Mouse (Mus musculus): ENCODE data around the gene Cdc42se2.

Cdc42se2 gene

DNA sequence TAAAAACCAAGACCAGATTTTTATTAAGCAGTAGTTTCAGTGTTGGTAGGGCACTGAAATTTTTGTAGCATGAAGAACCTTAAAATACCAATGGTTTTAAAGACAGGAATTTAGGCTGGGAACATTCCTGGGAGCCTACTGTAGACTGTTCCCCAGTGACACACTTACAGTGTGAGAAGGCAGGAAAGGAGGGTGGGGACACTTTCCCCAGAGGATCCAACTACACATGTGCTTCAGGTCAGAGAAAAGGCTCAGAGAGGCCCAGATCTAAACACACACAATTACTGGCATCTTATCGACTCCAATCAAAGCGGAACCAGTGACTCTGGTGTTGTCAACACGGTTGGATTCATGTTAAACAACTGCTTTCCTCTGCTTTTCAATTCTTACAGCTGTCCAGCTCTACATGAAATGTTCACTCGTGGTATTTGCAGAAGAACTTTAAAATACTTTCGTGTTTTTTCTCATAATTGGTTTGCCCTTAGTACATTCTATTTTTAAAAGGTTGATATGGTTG lies 32.3 kb downstream of the Cdc42se2 start:
- no peak for DNase-seq (ENCODE audit: low spot score)

DNA sequence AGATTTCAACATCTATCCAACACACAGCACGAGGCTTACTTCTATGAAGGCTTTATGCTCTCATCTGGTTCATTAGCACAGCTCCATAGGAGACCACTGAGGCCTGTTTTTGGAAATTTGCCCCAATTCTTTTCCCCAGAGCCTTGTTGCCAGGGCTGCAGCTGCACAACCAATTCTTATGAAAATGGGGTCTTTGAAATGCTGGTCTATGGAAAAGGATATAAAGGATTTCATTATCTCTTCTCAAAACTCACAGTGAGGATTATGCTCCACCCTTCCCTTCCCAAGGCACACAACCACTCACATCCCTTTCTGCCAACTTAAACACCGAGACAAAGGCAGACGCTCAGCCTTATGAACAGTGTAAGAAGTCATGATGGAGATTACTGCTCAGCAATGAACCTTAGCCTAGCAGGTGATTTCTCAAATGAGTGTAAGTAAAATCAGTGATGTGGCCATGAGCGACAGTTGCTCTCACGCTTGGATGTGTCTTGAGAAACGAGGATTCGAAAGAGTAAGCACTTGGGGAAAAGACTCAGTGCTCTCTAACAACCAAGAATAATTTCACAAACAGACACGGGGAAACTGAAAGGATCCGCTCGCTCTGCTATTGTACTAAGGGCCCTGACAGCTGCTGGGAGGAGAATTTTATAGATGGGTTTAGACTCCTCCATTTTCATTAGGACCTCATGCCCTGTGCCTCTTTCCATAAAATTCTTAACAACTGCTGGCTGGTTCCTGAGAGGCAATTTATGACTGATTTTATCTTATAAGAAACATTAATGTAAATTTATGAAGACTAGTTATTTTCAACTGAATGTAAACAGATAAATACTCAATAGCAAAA lies 33.0 kb downstream of the Cdc42se2 start:
- DNase-seq (ENCODE audit: low spot score): no peak

GRCm38 (mm10) chr11:54751502-54751901 lies 36.0 kb downstream of the Cdc42se2 start:
- no peak for DNase-seq (ENCODE audit: low spot score)

GRCm38 (mm10) chr11:54748891-54749290 lies 38.6 kb downstream of the Cdc42se2 start:
- DNase-seq (ENCODE audit: low spot score): no peak

- no peak for DNase-seq (ENCODE audit: low spot score)
Observed at GRCm38 (mm10) chr11:54744231-54744630, 43.2 kb downstream of the Cdc42se2 start.

DNA sequence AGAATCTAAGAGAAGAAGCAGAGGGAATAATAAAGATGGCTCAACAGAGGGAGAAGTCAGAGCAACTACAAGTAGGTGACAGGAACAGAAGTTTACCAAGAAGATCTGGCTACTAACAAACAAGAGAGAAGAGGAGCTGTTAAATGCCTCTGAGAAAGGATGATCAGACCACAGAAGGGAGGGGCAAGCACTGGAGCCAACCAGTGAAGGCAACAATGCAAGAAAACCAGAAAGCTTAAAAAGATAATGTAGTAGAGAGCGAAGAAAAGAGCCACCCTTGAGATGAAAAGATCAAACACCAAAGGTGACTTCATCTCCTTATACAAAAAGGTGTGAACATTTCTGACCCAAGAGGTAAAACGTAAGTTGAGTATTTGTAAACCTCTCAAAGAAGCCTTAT lies 46.1 kb downstream of the Cdc42se2 start:
- DNase-seq (ENCODE audit: low spot score): no peak

GRCm38 (mm10) chr11:54739012-54739750 lies 48.3 kb downstream of the Cdc42se2 start:
- no peak for DNase-seq (ENCODE audit: low spot score)

DNA sequence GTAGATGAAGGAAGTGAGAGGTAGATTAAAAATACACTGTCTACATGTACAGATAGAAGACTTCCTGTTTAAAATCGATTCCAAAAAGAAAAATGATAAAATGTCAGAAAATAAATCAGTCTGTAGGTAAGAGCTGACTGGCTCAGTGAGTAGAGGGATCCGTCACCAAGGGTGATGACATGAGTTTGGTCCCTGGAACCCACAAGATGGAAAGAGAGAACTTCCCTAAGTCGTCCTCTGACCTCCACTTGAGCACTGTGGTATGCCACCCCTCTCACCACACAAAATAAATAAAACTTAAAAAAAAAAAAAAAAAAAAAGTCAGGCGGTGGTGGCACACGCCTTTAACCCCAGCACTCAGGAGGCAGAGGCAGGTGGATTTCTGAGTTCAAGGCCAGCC lies 50.6 kb downstream of the Cdc42se2 start:
- no peak for DNase-seq (ENCODE audit: low spot score)

- DNase-seq (ENCODE audit: low spot score): no peak
Observed at GRCm38 (mm10) chr11:54735114-54735513, 52.4 kb downstream of the Cdc42se2 start.

DNA sequence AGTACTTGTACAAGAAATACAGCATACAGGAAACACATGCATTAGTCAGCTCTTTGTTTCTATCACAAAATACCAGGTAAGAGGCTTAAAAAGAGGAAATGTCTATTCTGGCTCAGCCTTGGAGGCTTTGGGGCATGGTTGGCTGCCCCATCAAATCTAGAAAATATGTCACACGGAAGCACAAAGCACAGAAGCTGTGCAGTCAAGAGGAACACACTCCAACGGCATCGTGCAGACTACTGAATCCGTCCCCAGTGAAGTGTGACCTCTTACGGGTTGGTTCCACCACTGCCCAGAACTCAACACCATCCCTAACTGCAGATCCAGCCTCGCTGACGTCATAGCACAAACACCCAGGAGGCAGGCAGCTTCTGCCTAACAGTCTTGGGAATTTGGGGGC lies 53.9 kb downstream of the Cdc42se2 start:
- DNase-seq (ENCODE audit: low spot score): no peak

DNA sequence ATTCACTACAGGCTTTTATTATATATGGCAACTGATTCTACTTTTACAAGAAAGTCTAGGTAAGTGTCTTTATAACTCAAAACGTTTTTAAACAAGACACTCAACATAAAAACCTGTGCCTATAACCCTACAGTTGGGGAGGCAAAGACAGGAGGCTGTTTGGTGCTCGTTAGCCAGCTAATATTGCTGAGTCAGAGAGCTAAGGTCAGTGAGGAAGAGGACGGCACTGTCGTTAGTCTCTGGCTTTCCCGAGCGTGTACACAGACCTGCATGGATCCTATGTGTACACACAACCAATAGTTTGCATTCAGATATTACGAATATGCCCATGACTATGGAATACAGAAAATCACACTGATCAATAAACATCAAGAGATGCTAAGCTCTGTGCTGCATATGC lies 56.1 kb downstream of the Cdc42se2 start:
- DNase-seq (ENCODE audit: low spot score): no peak

GRCm38 (mm10) chr11:54730931-54731330 lies 56.5 kb downstream of the Cdc42se2 start:
- no peak for DNase-seq (ENCODE audit: low spot score)

- DNase-seq (ENCODE audit: low spot score): no peak
Observed at GRCm38 (mm10) chr11:54729311-54729710, 58.2 kb downstream of the Cdc42se2 start.

DNA sequence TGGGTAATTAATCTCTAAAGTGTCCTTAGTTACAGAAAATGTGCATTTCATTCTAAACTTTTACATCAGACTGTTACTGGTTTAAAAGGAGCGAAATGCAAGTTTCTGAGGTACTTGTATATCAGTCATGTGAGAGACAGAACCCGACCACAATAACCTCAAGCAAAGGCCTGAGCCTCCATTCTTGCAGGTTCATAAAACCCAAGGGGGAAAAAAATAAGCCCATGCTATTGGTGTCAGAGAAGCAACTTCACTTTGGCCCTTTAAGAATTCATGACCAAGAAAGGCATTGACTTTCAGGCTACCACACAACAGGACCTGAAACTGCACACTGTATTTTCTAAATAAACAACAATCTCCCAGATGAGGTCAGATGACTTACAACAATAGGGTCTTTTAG lies 59.1 kb downstream of the Cdc42se2 start:
- no peak for DNase-seq (ENCODE audit: low spot score)

- DNase-seq (ENCODE audit: low spot score): no peak
Observed at GRCm38 (mm10) chr11:54727327-54727901, 60.1 kb downstream of the Cdc42se2 start.

GRCm38 (mm10) chr11:54726571-54727062 lies 60.9 kb downstream of the Cdc42se2 start:
- DNase-seq (ENCODE audit: low spot score): no peak

DNA sequence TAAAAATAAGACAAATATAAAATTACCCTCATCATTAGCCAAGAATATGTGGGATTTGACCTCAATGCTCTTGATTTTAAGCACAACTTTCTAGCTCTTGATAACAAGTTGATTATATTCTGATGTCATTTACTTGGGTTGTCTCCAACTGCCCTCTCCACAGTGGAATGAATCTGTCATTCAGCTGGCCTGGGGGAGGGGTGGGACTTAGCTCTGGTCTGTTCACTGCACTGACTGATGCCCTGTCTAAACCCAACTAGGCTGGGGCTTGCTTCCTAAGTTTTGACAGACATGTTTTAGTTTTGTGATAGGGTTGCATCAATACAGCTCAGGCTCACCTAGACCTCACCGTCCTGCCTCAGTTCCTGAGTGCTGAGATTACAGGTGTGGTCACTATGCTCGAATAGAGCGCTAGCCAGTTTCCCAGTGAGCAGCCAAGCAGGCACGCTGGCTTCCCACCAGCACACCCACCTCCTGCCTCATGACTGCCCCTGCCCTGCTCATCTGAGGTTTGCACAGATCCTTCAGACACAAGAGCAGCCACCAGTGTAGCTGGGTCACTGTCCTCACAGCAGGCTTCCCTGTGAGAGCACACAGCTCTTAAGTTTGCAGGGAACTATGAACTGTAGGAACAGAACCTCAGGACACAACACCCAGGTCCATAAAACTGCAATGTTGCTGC lies 63.0 kb downstream of the Cdc42se2 start:
- DNase-seq (ENCODE audit: low spot score): no peak

DNA sequence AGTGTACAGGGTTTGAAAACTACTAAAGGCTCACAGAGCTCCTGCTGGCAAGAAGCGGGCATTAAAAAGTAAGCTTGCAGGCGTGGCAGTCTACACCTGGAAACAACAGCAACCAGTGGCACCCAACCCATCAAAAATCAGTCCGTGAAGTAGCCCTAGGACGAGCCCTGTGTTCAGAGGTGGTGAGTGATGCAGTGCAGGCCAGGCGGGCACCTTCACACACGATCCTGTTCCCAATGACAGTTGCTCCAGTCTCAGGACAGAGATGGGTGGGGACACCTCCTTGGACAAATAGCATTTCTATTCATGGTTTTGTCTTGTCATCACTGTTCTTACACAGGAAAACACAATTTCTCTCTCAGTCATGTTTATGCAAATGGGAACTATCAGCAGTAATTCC lies 65.4 kb downstream of the Cdc42se2 start:
- no peak for DNase-seq (ENCODE audit: low spot score)

DNA sequence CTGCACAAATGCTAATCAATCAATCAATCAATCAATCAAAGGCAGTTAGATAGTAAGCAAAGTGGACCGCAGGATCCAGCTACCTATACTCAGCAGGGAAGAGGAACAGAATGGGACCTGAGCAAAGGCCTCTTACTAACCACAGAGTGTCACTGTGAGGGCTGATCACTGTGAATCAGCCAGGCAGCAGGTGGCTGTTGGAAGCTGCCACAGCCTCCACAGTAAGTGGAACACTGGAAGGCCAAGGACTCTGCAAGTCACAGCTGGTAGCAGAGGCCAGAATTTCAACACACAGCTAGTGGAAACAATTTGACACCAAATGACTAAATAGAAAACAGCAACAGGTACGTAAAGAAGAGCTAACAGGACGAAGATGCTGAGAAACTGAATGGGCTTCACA lies 68.9 kb downstream of the Cdc42se2 start:
- DNase-seq (ENCODE audit: low spot score): no peak

DNA sequence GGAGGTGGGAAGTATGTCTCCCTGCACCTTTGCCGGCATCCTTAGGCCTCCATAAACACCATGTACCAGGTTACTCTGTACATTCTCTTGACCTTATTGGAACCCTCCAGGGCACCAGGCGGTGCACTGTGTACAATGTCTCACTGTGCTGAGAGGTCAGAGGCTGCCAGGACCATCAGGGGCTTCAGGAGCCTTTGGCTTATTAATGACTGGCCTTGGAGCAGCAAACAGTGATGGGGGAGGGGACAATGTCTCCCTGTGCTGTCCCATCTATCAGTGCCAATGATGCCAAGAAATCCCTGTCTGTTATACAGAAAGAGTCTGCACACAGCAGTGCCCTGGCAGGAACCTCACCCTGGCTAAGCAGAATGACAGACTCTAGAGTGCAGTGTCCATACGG lies 69.6 kb downstream of the Cdc42se2 start:
- DNase-seq (ENCODE audit: low spot score): no peak

- DNase-seq (ENCODE audit: low spot score): no peak
Observed at GRCm38 (mm10) chr11:54712849-54713248, 74.6 kb downstream of the Cdc42se2 start.

Data from ovary, postnatal 10 days (tissue).